Mouse (Mus musculus) hindbrain, embryonic 10.5 days (tissue): ENCODE measurements around the gene Uggt2. TPM values are rescaled to one million over a fixed set of nuclear protein-coding genes. Genes with fewer than 3 reads are reported as not detected.

Experiments used
- DNase-seq: peaks from one replicate; pipeline ENCODE4 v3.0.0-alpha.2; 2017; ENCODE audit warnings: low spot score
- H3K27ac ChIP-seq: fragments of 300-500 bp; sonication (generic); 2 replicates; pipeline ENCODE4 v1.5.1; 2016; ENCODE audit warnings: mild to moderate bottlenecking, moderate library complexity
- H3K27me3 ChIP-seq: fragments of 300-500 bp; sonication (generic); 2 replicates; pipeline ENCODE4 v1.6.1; 2016; ENCODE audit warnings: mild to moderate bottlenecking; ENCODE audit not compliant: poor library complexity, insufficient read depth, severe bottlenecking
- H3K36me3 ChIP-seq: fragments of 300-500 bp; sonication (generic); 2 replicates; pipeline ENCODE4 v1.6.1; 2016; ENCODE audit warnings: mild to moderate bottlenecking, moderate library complexity
- H3K4me1 ChIP-seq: fragments of 300-500 bp; sonication (generic); replicated peaks from 2 replicates; pipeline ENCODE4 v1.6.1; 2016; ENCODE audit warnings: mild to moderate bottlenecking
- H3K4me3 ChIP-seq: fragments of 300-500 bp; sonication (generic); 2 replicates; pipeline ENCODE4 v1.5.1; 2016; ENCODE audit warnings: mild to moderate bottlenecking, moderate library complexity
- H3K9me3 ChIP-seq: fragments of 300-500 bp; sonication (generic); 2 replicates; pipeline ENCODE4 v1.6.1; 2016; ENCODE audit warnings: mild to moderate bottlenecking, moderate library complexity
- WGBS: fragments of 180-500 bp; shearing (Covaris S2); methylation state at CpG from one replicate; pipeline ENCODE4 v1.1.7; 2016; 5-methylcytosine and 5-hydroxymethylcytosine counted together
- polyA plus RNA-seq: library from polyadenylated mRNA; unstranded; fragments of >200 nt; fragmentation: Nextera tagmentation; extraction: Ambion mirVana; gene quantifications from 2 replicates; pipeline ENCODE4 v1.2.1, GENCODE M21; 2016

Gene Uggt2
- polyA plus RNA-seq, result 14.1 and 14.4 TPM in 2 replicates

DNA sequence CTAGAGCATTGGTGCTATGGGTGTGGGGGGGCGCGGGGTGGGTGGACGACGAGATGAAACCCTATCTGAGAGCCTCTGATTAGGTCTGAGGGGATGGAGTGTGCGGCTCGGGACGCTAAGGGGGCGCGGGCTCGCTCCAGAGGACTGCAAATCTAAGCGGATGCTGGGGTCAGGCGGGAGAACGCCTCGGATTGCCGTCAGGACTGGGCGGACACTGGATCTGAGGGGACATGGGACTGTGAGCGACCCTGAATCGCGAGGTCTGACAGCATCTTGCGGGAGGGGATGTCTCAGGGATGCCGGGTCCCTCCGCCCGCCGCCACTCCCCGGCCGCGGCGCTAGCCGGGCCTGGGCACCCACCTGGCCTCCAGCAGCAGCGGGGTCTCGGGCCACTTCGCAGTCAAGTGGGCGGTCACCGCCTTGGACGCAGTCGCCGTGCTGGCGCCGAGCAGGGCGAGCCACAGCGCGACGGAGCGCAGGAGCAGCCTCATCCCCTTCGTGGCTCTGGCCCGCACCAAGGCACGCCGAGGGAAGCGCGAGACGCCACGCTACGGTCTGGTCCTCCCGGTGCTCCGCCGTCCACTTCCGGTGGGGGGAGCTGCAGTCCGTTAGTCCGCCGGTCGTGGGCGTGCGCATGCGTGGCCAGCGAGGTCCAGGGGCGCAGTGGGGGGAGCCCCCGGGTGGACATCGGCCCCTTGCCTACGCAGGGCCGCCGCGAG, at the start of gene Uggt2:
Uggt2 (minus strand) TSS at position 580 of the 719 bp plus-strand sequence.
- under 1% methylated on average over 72 of the region's 72 CpGs for WGBS

DNA sequence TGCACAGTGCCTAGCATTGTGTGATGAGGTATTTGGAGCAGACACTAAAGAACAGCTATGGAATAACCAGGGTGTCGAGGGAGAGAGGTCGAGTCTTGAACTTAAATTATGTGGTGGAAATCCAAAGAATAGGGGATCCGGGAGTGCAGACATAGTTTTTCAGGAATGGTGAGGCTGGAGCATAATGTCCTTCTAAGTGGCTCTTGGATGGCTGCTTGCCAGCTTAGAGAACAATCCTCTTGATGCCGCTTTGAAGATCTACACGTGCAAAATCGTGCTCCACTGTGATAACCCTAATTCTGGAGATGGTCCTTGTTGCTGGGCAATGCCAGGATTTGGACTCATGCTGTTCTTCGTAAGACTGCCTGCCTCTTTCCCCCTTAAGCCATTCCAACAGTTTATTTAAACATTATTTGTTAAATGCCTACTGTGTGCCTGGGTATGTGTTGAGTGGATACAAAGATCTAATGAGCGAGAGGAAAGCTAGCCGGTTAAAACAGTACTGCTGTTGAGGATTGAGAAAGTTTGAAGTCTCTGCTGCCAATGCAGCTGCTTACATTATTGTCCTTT, 40.2 kb upstream of the Uggt2 start:
- DNase-seq, result no peak
- H3K9me3 ChIP-seq, result no peaks in the 10 kb centered on the region
- 44% methylated on average over 9 of the region's 9 CpGs for WGBS

More for the DNA sequence above, at the start of gene Uggt2:
- Histone ChIP-seq H3K27ac (peak within 1 kb of the TSS; percentile 96), H3K9me3 (no peaks in the 10 kb centered on the region), H3K36me3 (peaks cover 7% of the 10 kb centered on the region), H3K4me3 (peak within 1 kb of the TSS; percentile 88), H3K27me3 (no peaks in the 10 kb centered on the region), H3K4me1 (peaks cover 26% of the 10 kb centered on the region)
- DNase-seq, result peak; percentile 93

DNA sequence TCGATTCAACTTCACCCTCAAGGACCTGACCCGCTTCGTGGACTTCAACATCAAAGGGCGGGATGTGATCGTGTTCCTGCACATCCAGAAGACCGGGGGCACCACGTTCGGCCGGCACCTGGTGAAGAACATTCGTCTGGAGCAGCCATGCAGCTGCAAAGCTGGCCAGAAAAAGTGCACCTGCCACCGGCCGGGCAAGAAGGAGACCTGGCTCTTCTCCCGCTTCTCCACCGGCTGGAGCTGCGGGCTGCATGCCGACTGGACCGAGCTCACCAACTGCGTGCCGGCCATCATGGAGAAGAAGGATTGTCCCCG, 39.5 kb upstream of the Uggt2 start:
- WGBS, result 2% methylated on average over 20 of the region's 20 CpGs
- H3K36me3 ChIP-seq, result no peaks in the 10 kb centered on the region
- H3K4me3 ChIP-seq, result peak overlapping the region; percentile 73
- H3K4me1 ChIP-seq, result peaks cover 22% of the 10 kb centered on the region
- peaks cover 87% of the 10 kb centered on the region for H3K27me3 ChIP-seq
- H3K9me3 ChIP-seq, result no peaks in the 10 kb centered on the region
- no peak for DNase-seq
- no peak overlapping the region for H3K27ac ChIP-seq

More for the DNA sequence above, 40.2 kb upstream of the Uggt2 start:
- Histone ChIP-seq H3K36me3 (no peaks in the 10 kb centered on the region), H3K27me3 (peaks cover 81% of the 10 kb centered on the region), H3K4me1 (peaks cover 22% of the 10 kb centered on the region), H3K27ac (no peak overlapping the region), H3K4me3 (peak overlapping the region; percentile 73; the same call in 1 of the 2 replicates)

DNA sequence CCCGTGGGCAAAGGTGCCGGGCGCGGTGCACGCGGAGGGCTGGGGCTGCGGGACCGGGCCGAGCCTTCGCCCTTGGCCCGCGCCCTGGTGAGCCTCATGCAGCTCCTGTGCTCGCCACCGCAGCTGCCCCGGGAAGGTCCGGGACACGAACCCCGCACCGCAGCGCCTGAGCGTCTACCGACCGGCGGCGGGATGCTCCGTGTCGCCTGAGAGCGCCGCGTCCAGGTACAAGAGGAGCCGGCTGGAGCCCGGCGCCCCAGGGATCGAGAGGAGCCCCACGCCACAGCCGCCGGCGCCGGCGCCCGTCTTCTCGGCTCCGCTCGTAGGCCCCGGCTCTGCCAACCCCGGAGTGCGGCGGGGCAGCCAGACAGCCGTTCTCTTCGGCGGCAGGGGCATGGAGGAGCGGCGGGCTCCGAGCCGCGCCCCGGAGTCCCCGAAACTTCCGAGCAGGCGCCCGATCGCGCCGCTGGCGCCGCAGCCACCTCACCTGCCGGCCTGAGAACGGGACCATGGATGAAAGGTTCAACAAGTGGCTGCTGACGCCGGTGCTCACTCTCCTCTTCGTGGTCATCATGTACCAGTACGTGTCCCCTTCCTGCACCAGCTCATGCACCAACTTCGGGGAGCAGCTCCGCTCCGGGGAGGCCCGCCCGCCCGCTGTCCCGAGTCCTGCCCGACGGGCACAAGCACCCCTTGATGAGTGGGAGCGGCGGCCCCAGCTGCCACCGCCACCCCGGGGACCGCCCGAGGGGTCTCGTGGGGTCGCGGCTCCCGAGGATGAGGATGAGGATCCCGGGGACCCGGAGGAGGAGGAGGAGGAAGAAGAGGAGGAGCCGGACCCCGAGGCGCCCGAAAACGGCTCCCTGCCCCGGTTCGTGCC, 38.9 kb upstream of the Uggt2 start, which contains the start of gene Hs6st3:
Hs6st3 (plus strand) TSS at position 436 of the 880 bp plus-strand sequence.
- peaks cover 22% of the 10 kb centered on the region for H3K4me1 ChIP-seq
- no peaks in the 10 kb centered on the region for H3K9me3 ChIP-seq
- H3K27me3 ChIP-seq, result peaks cover 89% of the 10 kb centered on the region
- DNase-seq, result peak; percentile 51
- WGBS, result under 1% methylated on average over 100 of the region's 100 CpGs
- no peaks in the 10 kb centered on the region for H3K36me3 ChIP-seq
- H3K4me3 ChIP-seq, result peak within 1 kb of the TSS; percentile 73
- H3K27ac ChIP-seq, result peak within 1 kb of the TSS; percentile 64

DNA sequence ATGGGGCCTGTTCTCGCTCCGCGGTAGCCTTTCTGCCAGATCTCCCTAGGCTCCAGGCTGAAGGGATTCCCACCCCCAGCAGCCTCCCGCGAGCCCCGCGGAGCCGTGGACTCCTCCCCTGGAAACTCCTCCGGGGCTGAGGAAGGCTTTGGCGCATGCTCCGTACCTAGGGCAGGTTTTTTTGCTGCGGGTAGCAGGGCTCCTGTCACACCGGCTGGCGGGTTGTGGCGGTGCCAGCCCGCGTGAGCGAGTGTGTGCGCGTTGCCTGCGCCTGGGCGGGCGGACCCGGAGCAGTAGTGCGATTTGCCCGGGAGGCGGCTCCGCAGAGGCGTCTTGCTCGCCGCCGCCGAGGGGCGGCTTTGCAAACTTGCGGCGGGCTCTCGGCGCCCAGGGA, 38.3 kb upstream of the Uggt2 start:
- peak; percentile 78 for DNase-seq
- no peaks in the 10 kb centered on the region for H3K9me3 ChIP-seq
- H3K27ac ChIP-seq, result peak overlapping the region; percentile 64
- peak overlapping the region; percentile 73 for H3K4me3 ChIP-seq
- under 1% methylated on average over 38 of the region's 38 CpGs for WGBS
- H3K4me1 ChIP-seq, result peaks cover 22% of the 10 kb centered on the region
- H3K36me3 ChIP-seq, result no peaks in the 10 kb centered on the region
- peaks cover 90% of the 10 kb centered on the region for H3K27me3 ChIP-seq

DNA sequence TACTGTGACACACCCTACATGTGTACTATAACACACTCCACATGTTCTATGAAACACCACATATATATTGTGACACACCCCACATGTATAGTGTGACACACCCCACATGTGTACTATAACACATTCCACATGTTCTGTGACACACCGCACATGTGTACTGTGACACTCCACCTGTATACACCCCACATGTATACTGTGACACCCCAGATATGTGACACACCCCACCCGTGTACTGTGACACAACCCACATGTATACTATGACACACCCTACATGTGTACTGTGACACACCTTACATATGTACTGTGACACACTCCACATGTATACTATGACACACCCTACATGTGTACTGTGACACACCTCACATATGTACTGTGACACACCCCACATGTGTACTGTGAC, 28.1 kb upstream of the Uggt2 start:
- no peak for DNase-seq
- WGBS, result 91% methylated on average over 2 of the region's 2 CpGs
- Histone ChIP-seq H3K27ac (no peak overlapping the region), H3K36me3 (no peaks in the 10 kb centered on the region), H3K4me1 (peaks cover 15% of the 10 kb centered on the region; the same call in 1 of the 2 replicates), H3K4me3 (no peak overlapping the region), H3K27me3 (peaks cover 31% of the 10 kb centered on the region), H3K9me3 (no peaks in the 10 kb centered on the region)

DNA sequence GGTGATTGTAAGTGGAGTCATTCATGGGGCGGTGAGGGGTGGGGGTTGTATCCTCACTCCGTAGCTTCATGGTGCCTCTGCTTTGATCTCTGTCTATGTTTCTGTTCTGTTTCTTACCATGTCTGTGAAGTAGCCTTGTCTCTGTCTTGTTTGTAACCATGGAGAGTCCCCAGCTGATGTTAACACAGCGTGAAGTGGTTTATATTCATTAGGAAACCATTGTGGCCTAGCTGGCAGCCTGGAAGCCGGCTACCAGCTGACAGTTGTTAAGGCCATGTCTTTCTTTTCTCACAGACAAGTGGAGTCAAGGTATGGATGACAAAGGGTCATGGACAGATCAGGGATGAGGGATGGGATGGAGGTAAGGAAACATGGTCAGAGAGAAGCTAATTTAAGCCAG, 26.6 kb upstream of the Uggt2 start:
- Histone ChIP-seq H3K4me3 (no peak overlapping the region), H3K9me3 (no peaks in the 10 kb centered on the region), H3K27me3 (peaks cover 36% of the 10 kb centered on the region), H3K4me1 (peaks cover 15% of the 10 kb centered on the region; the same call in 1 of the 2 replicates), H3K36me3 (no peaks in the 10 kb centered on the region), H3K27ac (no peak overlapping the region)
- peak; percentile 38 for DNase-seq
- WGBS, result 25% methylated on average over 4 of the region's 4 CpGs

DNA sequence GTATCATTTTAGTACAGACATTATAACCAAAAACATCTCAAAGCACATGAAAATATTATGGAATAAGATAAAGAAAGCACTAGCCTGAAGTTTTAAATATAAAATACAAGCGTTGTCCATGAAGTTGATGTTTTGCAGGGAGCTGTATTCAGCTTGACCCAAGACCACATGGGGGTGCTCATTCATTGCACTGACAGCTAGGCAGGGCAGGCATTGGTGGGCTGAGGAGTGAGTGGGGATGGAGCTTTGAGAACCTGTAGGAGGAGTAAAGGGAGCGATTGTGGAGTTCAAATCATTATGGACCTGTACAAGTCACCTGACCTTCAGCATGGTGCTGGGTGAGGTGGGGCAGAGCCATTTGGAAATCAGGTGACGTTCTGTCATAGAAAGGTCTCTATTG, 24.8 kb upstream of the Uggt2 start:
- Histone ChIP-seq H3K27ac (no peak overlapping the region), H3K9me3 (no peaks in the 10 kb centered on the region), H3K4me3 (peak overlapping the region; percentile 51), H3K27me3 (peaks cover 36% of the 10 kb centered on the region), H3K36me3 (no peaks in the 10 kb centered on the region), H3K4me1 (peaks cover 15% of the 10 kb centered on the region; the same call in 1 of the 2 replicates)
- peak; percentile 48 for DNase-seq
- 24% methylated on average over 3 of the region's 3 CpGs for WGBS

DNA sequence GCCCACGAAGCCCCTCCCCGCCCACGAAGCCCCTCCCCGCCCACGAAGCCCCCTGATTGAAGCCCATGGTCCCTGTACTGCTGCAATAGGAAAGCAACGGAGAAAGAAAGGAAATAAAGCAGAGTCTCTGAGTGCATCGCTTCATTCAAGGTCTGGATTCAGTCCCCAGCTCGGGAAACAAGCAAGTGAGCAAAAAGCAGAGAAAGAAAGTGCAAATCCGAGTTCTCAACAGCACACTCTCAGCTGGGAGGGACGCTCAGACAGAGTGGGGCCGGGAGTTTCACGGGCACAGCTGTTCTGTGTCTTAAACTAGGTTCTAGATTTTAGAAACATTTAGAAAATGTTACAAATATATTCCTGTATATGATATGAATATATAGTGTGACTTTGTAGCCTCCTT, 24.4 kb upstream of the Uggt2 start:
- Histone ChIP-seq H3K27ac (peak overlapping the region; percentile 66), H3K9me3 (no peaks in the 10 kb centered on the region), H3K4me1 (peaks cover 15% of the 10 kb centered on the region; the same call in 1 of the 2 replicates), H3K36me3 (no peaks in the 10 kb centered on the region), H3K27me3 (peaks cover 34% of the 10 kb centered on the region), H3K4me3 (peak overlapping the region; percentile 51)
- no peak for DNase-seq
- 3% methylated on average over 12 of the region's 12 CpGs for WGBS

DNA sequence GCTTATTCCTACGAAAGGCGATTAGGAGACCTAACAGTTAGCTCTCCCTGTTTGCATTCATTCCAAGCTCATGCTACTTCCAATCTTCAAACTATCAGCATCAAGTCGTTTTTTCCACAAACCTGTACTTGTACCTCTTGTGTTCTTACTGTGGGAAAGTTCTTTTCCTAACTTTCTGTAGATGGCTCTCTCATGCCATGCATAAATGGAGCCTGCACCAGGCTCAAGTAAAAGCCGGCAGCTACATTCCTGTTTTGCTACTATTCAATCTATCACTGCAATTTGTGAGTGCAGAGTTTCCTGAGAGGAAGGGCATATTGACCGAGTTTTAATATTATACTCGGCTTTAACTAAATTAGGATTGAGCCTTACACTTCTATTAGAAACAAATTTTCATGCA, 13.3 kb upstream of the Uggt2 start:
- Histone ChIP-seq H3K4me3 (no peak overlapping the region), H3K27ac (no peak overlapping the region), H3K4me1 (no peaks in the 10 kb centered on the region), H3K36me3 (no peaks in the 10 kb centered on the region), H3K27me3 (no peaks in the 10 kb centered on the region), H3K9me3 (no peaks in the 10 kb centered on the region)
- 87% methylated on average over 6 of the region's 6 CpGs for WGBS
- no peak for DNase-seq

DNA sequence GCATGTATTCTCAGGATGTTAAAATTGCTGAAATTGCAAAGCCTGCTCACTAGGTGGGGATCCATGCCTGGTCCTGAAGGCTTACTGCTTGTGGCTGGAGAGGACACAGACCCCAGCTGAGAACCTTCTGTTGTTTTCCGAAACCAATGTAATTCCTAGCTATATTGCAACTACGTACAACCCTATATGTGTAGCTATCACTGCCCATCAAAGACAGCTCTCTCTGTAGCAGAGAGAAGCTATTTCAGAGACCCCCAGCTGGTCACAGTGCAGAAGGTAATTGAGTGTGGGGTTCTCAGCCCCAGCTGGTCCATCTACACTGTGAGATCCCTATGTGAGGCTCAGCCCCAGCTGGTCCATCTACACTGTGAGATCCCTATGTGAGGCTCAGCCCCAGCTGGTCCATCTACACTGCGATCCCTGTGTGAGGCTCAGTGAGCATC, 10.6 kb upstream of the Uggt2 start:
- no peaks in the 10 kb centered on the region for H3K36me3 ChIP-seq
- no peak for DNase-seq
- H3K27ac ChIP-seq, result no peak overlapping the region
- H3K27me3 ChIP-seq, result no peaks in the 10 kb centered on the region
- no peaks in the 10 kb centered on the region for H3K4me1 ChIP-seq
- H3K4me3 ChIP-seq, result no peak overlapping the region
- H3K9me3 ChIP-seq, result no peaks in the 10 kb centered on the region
- 82% methylated on average over 3 of the region's 3 CpGs for WGBS

DNA sequence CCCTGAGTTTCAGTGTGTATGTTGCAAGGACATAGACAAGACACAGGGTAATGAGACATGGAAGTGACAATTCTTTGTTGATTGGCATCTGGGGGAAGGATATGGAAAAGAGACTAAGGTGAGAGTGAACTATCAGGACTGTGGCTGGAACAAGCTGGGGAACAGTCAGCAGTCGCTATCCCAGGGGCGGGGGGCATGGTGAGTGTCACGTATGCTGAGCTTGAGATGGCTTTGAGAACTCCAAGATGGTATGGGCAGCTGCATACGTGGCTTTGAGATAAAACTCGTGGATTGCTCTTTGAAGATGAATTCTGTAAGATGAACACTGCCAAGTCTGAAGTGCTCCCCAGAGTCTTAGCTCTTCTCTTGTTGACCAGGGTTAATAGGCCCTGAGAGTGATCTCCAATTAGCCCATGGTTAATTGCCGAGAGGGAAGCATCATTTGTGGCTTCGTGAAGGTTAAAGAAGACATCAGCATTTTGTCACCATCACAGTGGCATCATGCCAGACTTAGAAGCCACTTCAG, 9.6 kb upstream of the Uggt2 start:
- Histone ChIP-seq H3K4me1 (no peaks in the 10 kb centered on the region), H3K27ac (no peak overlapping the region), H3K4me3 (no peak overlapping the region), H3K27me3 (no peaks in the 10 kb centered on the region), H3K9me3 (no peaks in the 10 kb centered on the region), H3K36me3 (no peaks in the 10 kb centered on the region)
- WGBS, result 82% methylated on average over 7 of the region's 7 CpGs
- no peak for DNase-seq
